Mouse (Mus musculus) cerebellum, adult 2 months (tissue): ENCODE measurements around the gene Anapc13.

Experiments used
- CTCF ChIP-seq: fragments of 200-500 bp; IDR thresholded peaks from 2 replicates; pipeline ENCODE4 v1.5.1; 2011; ENCODE audit warnings: low read depth, mild to moderate bottlenecking, control low read depth, low read length, moderate library complexity, borderline replicate concordance; ENCODE audit not compliant: insufficient read depth
- POLR2A ChIP-seq: fragments of 200-500 bp; IDR thresholded peaks from 2 replicates; pipeline ENCODE4 v1.6.1; 2011; ENCODE audit warnings: low read length, control low read depth, borderline replicate concordance; ENCODE audit not compliant: insufficient read depth

- no peak for TF ChIP-seq CTCF
- no peak for TF ChIP-seq POLR2A
Observed at GRCm38 (mm10) chr9:102581921-102582469, 44.1 kb upstream of the Anapc13 start.
